Mouse (Mus musculus): ENCODE measurements at regions not wholly inside any gene's neighbourhood (a gene's known extent, or its start where the extent isn't known, plus 50 kb on each side); places are given as distances from the start of the nearest gene placed in this dataset.

DNA sequence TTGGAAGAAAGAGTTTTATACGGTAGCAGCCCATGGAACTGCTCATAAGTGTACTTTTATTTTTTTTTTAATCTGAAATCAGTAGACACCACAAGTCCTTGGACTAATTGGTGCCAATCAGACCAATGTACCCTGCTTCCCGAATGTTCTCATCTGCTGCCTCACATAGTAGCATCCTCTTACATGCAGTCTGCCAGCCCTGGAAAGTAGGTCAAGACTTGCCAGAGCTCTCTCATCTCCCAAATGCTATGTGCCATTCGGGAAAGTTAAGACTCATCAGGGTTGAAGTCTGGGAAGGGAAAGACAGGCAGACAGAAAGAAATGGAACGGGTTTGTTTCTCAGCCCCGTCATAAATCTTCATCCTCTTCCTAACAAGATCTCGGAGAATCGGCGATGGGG, 115.2 kb upstream of the Rbms3 start:
- TF ChIP-seq EP300 (IDR thresholded peaks at IDR 0.05; ENCODE audit: insufficient read depth, low read depth, low read length) (no peak), CTCF (IDR thresholded peaks at IDR 0.05; ENCODE audit: low read depth, low read length) (no peak)

Data from ES-Bruce4 (cell line).